Comparison of ENCODE assay signal across 8 mouse cellular contexts in the genomic region with DNA sequence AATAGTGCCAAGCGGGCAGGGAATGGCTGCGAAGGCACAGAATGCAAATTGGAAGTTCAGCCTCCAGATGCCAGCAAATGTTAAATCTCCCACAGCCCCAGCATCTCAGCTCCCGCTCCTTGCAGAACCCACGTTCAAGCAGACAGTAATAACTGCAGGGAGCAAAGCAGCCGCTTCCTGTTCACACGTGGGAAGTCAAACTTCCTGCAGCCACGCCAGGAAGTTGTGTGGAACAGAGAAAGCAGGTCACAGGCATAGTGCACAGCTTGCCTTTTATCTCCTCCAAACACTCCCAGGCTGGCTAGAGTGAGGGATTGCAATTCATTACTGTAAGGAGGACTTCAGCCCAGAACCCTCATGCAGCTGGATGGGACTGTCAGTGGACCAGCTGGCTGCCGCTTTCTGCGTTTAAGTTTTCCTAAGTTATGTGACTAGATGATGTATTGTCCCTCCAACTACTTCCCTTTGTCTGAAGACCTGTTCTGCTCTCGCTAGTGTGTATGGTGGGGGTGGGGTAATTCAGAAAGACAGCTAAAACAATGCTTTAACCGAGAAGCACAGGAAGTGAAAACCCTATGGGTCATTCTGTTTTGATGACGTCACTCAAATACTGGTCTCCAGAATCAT.
DNase-seq lines count a peak whose midpoint lies in the region; ATAC-seq and TF ChIP-seq lines count a peak whose summit lies in the region.

No protein-coding gene starts in this region.

- H3K27ac ChIP-seq in midbrain, embryonic 10.5 days (replicated peaks): no peak overlapping the region
- H3K27ac ChIP-seq in midbrain, embryonic 13.5 days: no peak overlapping the region
- 0 out of 2 replicates have a peak overlapping the region, but pooled peaks have one; percentile 10 for H3K27ac ChIP-seq in forebrain, postnatal 0 days (ENCODE audit: low read depth, low read length)
- H3K27ac ChIP-seq in hindbrain, embryonic 11.5 days (ENCODE audit: low read depth, low read length): no peak overlapping the region
- H3K27ac ChIP-seq in liver, postnatal 0 days (ENCODE audit: low read depth): peak overlapping the region; percentile 51; the same call in 1 of the 2 replicates

- TF ChIP-seq EP300 in liver, postnatal 0 days (IDR thresholded peaks at IDR 0.05; ENCODE audit: low read depth): no peak

- no peaks in the 10 kb centered on the region for H3K9me3 ChIP-seq in midbrain, embryonic 10.5 days (replicated peaks)
- H3K9me3 ChIP-seq in midbrain, embryonic 13.5 days: no peaks in the 10 kb centered on the region
- no peaks in the 10 kb centered on the region for H3K9me3 ChIP-seq in forebrain, postnatal 0 days (ENCODE audit: low read length)
- H3K9me3 ChIP-seq in hindbrain, embryonic 11.5 days (ENCODE audit: control insufficient read depth, low read length): no peaks in the 10 kb centered on the region
- H3K9me3 ChIP-seq in liver, postnatal 0 days (ENCODE audit: low read length): no peaks in the 10 kb centered on the region

- no peak for TF ChIP-seq CTCF in forebrain, postnatal 0 days (IDR thresholded peaks at IDR 0.05; ENCODE audit: low read depth)
- no peak for TF ChIP-seq CTCF in liver, postnatal 0 days (IDR thresholded peaks at IDR 0.05; ENCODE audit: low read depth)

- no peak overlapping the region for H3K4me2 ChIP-seq in midbrain, embryonic 13.5 days (replicated peaks)
- H3K4me2 ChIP-seq in forebrain, postnatal 0 days (ENCODE audit: low read depth): peak overlapping the region; percentile 32
- H3K4me2 ChIP-seq in hindbrain, embryonic 11.5 days (replicated peaks; ENCODE audit: low read depth, low read length): no peak overlapping the region
- H3K4me2 ChIP-seq in liver, postnatal 0 days (ENCODE audit: low read depth, low read length): peak overlapping the region; percentile 53

- peak; percentile 14 for DNase-seq in midbrain, embryonic 10.5 days (ENCODE audit: low spot score)
- peak; percentile 49 for DNase-seq in forebrain, postnatal 0 days
- DNase-seq in hindbrain, embryonic 11.5 days (ENCODE audit: low spot score): peak; percentile 33
- peak; percentile 24 for DNase-seq in layer of hippocampus, adult 9-10 months (ENCODE audit: low spot score)
- DNase-seq in liver, postnatal 0 days: peak; percentile 13
- peak; percentile 44 for DNase-seq in right cerebral cortex, postnatal 14 days
- no peak for DNase-seq in spleen, postnatal 10 days (ENCODE audit: low spot score in 2 of 2)

- H3K36me3 ChIP-seq in midbrain, embryonic 10.5 days: no peaks in the 10 kb centered on the region
- no peaks in the 10 kb centered on the region for H3K36me3 ChIP-seq in midbrain, embryonic 13.5 days
- H3K36me3 ChIP-seq in forebrain, postnatal 0 days (ENCODE audit: insufficient read depth): no peaks in the 10 kb centered on the region
- no peaks in the 10 kb centered on the region for H3K36me3 ChIP-seq in hindbrain, embryonic 11.5 days (ENCODE audit: control insufficient read depth, insufficient read depth, low read length)
- H3K36me3 ChIP-seq in liver, postnatal 0 days (replicated peaks; ENCODE audit: insufficient read depth, low read length): no peaks in the 10 kb centered on the region

- no peak overlapping the region for H3K4me3 ChIP-seq in midbrain, embryonic 10.5 days
- H3K4me3 ChIP-seq in midbrain, embryonic 13.5 days (replicated peaks): no peak overlapping the region
- no peak overlapping the region; the same call in 1 of the 2 replicates for H3K4me3 ChIP-seq in forebrain, postnatal 0 days (ENCODE audit: low read depth, low read length)
- no peak overlapping the region for H3K4me3 ChIP-seq in hindbrain, embryonic 11.5 days (ENCODE audit: low read depth, low read length)
- no peak overlapping the region for H3K4me3 ChIP-seq in liver, postnatal 0 days (ENCODE audit: low read depth, low read length)

- 49% methylated on average over 12 of the region's 12 CpGs for WGBS in midbrain, embryonic 10.5 days
- WGBS in midbrain, embryonic 13.5 days: 48% methylated on average over 12 of the region's 12 CpGs
- 15% methylated on average over 12 of the region's 12 CpGs for WGBS in forebrain, postnatal 0 days
- WGBS in hindbrain, embryonic 11.5 days: 32% methylated on average over 12 of the region's 12 CpGs
- 20% methylated on average over 12 of the region's 12 CpGs for WGBS in liver, postnatal 0 days (ENCODE audit: insufficient replicate concordance)

- no peak for ATAC-seq in midbrain, embryonic 13.5 days
- ATAC-seq in forebrain, postnatal 0 days: peak; percentile 63
- peak; percentile 35 for ATAC-seq in hindbrain, embryonic 11.5 days (ENCODE audit: low FRiP score)
- peak; percentile 70 for ATAC-seq in liver, postnatal 0 days

- no peak overlapping the region for H3K9ac ChIP-seq in midbrain, embryonic 13.5 days (replicated peaks)
- H3K9ac ChIP-seq in forebrain, postnatal 0 days: no peak overlapping the region; the same call in 1 of the 2 replicates
- H3K9ac ChIP-seq in hindbrain, embryonic 11.5 days (ENCODE audit: low read depth, low read length): 0 out of 2 replicates have a peak overlapping the region, but pooled peaks have one; percentile 11
- H3K9ac ChIP-seq in liver, postnatal 0 days (replicated peaks): no peak overlapping the region

- no peaks in the 10 kb centered on the region for H3K27me3 ChIP-seq in midbrain, embryonic 10.5 days (ENCODE audit: low read depth, poor library complexity, severe bottlenecking)
- H3K27me3 ChIP-seq in midbrain, embryonic 13.5 days: no peaks in the 10 kb centered on the region
- H3K27me3 ChIP-seq in forebrain, postnatal 0 days (ENCODE audit: insufficient read depth, low read length): no peaks in the 10 kb centered on the region
- H3K27me3 ChIP-seq in hindbrain, embryonic 11.5 days (ENCODE audit: control insufficient read depth, insufficient read depth, low read length): no peaks in the 10 kb centered on the region
- no peaks in the 10 kb centered on the region for H3K27me3 ChIP-seq in liver, postnatal 0 days (ENCODE audit: insufficient read depth, low read length)

- H3K4me1 ChIP-seq in midbrain, embryonic 10.5 days: peaks cover 8% of the 10 kb centered on the region; the same call in 1 of the 2 replicates
- peaks cover 9% of the 10 kb centered on the region for H3K4me1 ChIP-seq in midbrain, embryonic 13.5 days (replicated peaks)
- H3K4me1 ChIP-seq in forebrain, postnatal 0 days (ENCODE audit: insufficient read depth): 0 out of 2 replicates have a peak, but pooled peaks cover 10% of the 10 kb centered on the region
- peaks cover 4% of the 10 kb centered on the region for H3K4me1 ChIP-seq in hindbrain, embryonic 11.5 days (replicated peaks; ENCODE audit: control insufficient read depth, insufficient read depth, low read length)
- H3K4me1 ChIP-seq in liver, postnatal 0 days (ENCODE audit: insufficient read depth): 0 out of 2 replicates have a peak, but pooled peaks cover 3% of the 10 kb centered on the region

Comparison
In these comparisons a context has a peak if more than half of its experiments do, and no peak if none do; other contexts are left out.
1. DNase-seq: peak in midbrain, embryonic 10.5 days (single experiment), forebrain, postnatal 0 days (single experiment), hindbrain, embryonic 11.5 days (single experiment), layer of hippocampus, adult 9-10 months (single experiment), liver, postnatal 0 days (single experiment) and right cerebral cortex, postnatal 14 days (single experiment); none in spleen, postnatal 10 days (0 of 2).
2. H3K27ac ChIP-seq: peak in forebrain, postnatal 0 days (single experiment) and liver, postnatal 0 days (single experiment); none in midbrain, embryonic 10.5 days (single experiment), midbrain, embryonic 13.5 days (single experiment) and hindbrain, embryonic 11.5 days (single experiment).
3. H3K4me2 ChIP-seq: peak in forebrain, postnatal 0 days (single experiment) and liver, postnatal 0 days (single experiment); none in midbrain, embryonic 13.5 days (single experiment) and hindbrain, embryonic 11.5 days (single experiment).